Mouse (Mus musculus) ES-Bruce4 (cell line): ENCODE results near the gene Vwa7. TPM values are rescaled to one million over a fixed set of nuclear protein-coding genes. Genes with fewer than 3 reads are reported as not detected.
A peak's percentile ranks its signal among the peaks of the same experiment; 100 is the strongest.

Experiments used
- H3K27ac ChIP-seq: 2 replicates; pipeline ENCODE4 v1.5.1; 2012; ENCODE audit warnings: low read length, inconsistent platforms; ENCODE audit not compliant: insufficient read depth
- H3K27me3 ChIP-seq: 2 replicates; pipeline ENCODE4 v1.6.1; 2012; ENCODE audit warnings: mild to moderate bottlenecking, low read length, inconsistent platforms; ENCODE audit not compliant: control insufficient read depth, poor library complexity, insufficient read depth, severe bottlenecking
- H3K36me3 ChIP-seq: 2 replicates; pipeline ENCODE4 v1.6.1; 2012; ENCODE audit warnings: inconsistent platforms, mild to moderate bottlenecking, low read length, moderate library complexity; ENCODE audit not compliant: control insufficient read depth, poor library complexity, insufficient read depth, severe bottlenecking
- H3K4me1 ChIP-seq: one replicate; pipeline ENCODE4 v1.8.1; 2011; ENCODE audit warnings: low read length; ENCODE audit not compliant: control insufficient read depth, insufficient read depth
- H3K4me3 ChIP-seq: 2 replicates; pipeline ENCODE4 v1.5.1; 2011; ENCODE audit warnings: low read depth, mild to moderate bottlenecking, low read length
- H3K9ac ChIP-seq: 2 replicates; pipeline ENCODE4 v1.6.1; 2012; ENCODE audit warnings: low read depth, mild to moderate bottlenecking, inconsistent platforms; ENCODE audit not compliant: poor library complexity, severe bottlenecking
- H3K9me3 ChIP-seq: replicated peaks from 2 replicates; pipeline ENCODE4 v1.6.1; 2012; ENCODE audit warnings: mild to moderate bottlenecking, low read length, inconsistent platforms; ENCODE audit not compliant: control insufficient read depth, poor library complexity, insufficient read depth, severe bottlenecking
- CTCF ChIP-seq: IDR thresholded peaks from one replicate; pipeline ENCODE4 v1.8.1; 2011; ENCODE audit warnings: low read depth, low read length
- EP300 ChIP-seq: IDR thresholded peaks from 2 replicates; pipeline ENCODE4 v1.6.1; 2011; ENCODE audit warnings: low read depth, low read length; ENCODE audit not compliant: insufficient read depth
- POLR2A ChIP-seq: IDR thresholded peaks from one replicate; pipeline ENCODE4 v1.8.1; 2011; ENCODE audit warnings: low read length; ENCODE audit not compliant: insufficient read depth
- polyA plus RNA-seq: library from polyadenylated mRNA; stranded (reverse); fragments of >200 nt; gene quantifications from 2 replicates; pipeline ENCODE4 v1.2.4, GENCODE M21; 2011; ENCODE audit warnings: low read depth; ENCODE audit not compliant: missing spikeins, insufficient read depth, insufficient read length

Vwa7 gene
- polyA plus RNA-seq, 1 experiment, result 0.30 TPM

DNA sequence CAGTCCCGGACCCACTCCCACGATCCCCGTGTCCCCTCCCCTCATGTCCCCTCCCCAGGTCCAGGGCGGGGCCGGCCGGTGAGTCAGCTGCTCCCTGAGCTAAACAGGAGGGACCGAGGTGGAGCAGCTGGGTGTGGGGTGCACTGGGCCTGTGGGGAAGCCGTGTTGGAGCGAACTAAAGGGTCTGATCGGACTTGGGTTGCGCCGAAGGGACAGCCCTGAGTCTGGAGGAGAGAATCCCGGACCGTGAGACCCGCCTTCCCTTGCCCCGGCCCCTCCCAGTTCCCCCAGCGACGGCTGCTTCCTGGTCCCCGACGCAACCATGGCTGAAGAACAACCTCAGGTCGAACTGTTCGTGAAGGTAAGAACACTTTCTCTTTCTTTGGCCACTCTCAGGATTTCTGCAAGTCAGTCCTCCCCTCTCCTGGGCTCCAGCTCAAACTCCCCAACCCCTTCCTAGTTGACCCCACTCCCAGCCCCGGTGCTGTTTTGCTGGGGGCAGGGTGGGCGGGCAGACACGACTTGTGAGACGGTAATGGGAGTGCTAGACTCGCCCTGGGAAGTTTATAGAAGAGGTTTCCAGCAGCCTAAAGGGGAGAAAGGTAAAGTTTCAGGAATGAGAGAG is 33.9 kb downstream of the Vwa7 start:
- H3K9me3 ChIP-seq, result no peaks in the 10 kb centered on the region
- no peaks in the 10 kb centered on the region for H3K27me3 ChIP-seq
- peaks cover 18% of the 10 kb centered on the region for H3K36me3 ChIP-seq
- peak overlapping the region; percentile 94 for H3K9ac ChIP-seq
- H3K27ac ChIP-seq, result peak overlapping the region; percentile 70
- peak overlapping the region; percentile 90 for H3K4me3 ChIP-seq
- TF ChIP-seq EP300, result no peak
- peak; percentile 49 for TF ChIP-seq POLR2A
- no peak for TF ChIP-seq CTCF
- H3K4me1 ChIP-seq, result peaks cover 9% of the 10 kb centered on the region

DNA sequence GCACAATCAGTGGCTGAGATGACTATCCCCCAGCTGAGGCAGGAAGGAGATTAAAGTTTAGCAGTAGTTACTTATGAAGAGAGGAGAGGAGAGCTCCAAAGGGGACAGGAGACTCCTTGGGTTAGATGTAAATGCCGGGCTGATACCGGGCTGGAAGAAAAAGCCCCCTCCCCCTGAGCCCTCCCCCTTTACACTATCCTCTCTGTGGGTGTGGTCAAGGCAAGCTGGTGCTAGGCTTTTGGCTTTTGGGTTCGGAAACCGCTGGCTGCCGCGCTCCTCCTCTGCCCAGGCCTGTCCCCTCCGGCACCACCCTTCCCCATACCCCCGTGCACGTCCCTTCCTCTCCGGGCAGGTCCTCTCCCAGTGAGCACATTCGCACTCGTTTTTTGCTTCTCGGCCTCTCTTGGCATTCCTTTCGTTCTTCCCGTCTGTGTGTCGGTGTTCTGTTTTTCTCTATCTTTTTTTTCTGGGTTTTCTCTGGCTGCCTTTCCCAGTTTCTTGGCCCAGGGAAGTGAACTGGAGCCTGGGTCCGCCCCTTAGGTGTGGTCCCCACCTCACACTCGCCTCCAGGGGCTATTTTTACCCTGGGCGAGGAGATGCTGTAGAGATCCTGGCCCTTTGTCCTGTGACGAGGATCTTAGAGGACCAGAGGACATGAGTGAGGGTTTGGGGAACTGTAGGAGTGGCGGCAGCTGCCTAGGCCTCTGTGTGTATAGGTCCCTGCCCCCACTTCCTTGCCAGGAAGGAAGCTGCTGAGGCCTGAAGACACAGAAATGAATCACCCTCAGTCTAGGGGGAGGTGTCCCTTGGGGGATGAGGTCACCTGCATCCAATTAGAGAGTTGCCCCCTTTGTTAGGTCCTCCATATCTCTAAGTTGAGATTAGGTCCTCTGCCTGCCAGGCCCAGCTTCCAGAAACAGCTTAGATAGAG is 35.0 kb downstream of the Vwa7 start:
- Histone ChIP-seq H3K4me1 (peaks cover 9% of the 10 kb centered on the region), H3K9ac (peak overlapping the region; percentile 94), H3K4me3 (peak overlapping the region; percentile 64)

DNA sequence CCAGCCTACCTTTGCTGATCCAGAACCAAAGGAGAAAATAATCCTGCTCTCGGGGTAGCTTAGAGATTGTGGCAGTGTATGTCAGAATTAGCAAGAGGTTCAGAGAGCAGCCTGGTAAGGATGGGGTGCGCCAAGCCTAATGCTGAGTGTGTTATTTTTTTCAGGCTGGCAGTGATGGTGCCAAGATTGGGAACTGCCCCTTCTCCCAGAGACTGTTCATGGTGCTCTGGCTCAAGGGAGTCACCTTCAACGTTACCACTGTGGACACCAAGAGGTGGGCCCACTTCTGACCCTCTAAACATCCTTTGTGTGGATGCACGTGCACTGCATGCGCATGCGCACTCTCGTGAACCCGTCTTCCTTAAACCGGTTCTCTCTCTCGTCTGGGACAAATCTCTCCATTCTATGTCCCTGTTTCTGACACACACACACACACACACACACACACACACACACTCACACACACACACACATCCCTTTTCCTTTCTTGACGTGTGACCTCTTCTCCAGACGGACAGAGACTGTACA is 36.0 kb downstream of the Vwa7 start:
- TF ChIP-seq EP300 (peak; percentile 69; the same call in 1 of the 2 replicates), CTCF (no peak)
- Histone ChIP-seq H3K9ac (peak overlapping the region; percentile 94), H3K27ac (peak overlapping the region; percentile 90), H3K9me3 (no peaks in the 10 kb centered on the region), H3K4me1 (peaks cover 9% of the 10 kb centered on the region), H3K36me3 (peaks cover 23% of the 10 kb centered on the region), H3K4me3 (peak overlapping the region; percentile 64), H3K27me3 (no peaks in the 10 kb centered on the region)

More for the DNA sequence above, 35.0 kb downstream of the Vwa7 start:
- Histone ChIP-seq H3K36me3 (peaks cover 23% of the 10 kb centered on the region), H3K27me3 (no peaks in the 10 kb centered on the region), H3K9me3 (no peaks in the 10 kb centered on the region), H3K27ac (peak overlapping the region; percentile 90)
- TF ChIP-seq CTCF (no peak), POLR2A (peak; percentile 59), EP300 (peak; percentile 66)

DNA sequence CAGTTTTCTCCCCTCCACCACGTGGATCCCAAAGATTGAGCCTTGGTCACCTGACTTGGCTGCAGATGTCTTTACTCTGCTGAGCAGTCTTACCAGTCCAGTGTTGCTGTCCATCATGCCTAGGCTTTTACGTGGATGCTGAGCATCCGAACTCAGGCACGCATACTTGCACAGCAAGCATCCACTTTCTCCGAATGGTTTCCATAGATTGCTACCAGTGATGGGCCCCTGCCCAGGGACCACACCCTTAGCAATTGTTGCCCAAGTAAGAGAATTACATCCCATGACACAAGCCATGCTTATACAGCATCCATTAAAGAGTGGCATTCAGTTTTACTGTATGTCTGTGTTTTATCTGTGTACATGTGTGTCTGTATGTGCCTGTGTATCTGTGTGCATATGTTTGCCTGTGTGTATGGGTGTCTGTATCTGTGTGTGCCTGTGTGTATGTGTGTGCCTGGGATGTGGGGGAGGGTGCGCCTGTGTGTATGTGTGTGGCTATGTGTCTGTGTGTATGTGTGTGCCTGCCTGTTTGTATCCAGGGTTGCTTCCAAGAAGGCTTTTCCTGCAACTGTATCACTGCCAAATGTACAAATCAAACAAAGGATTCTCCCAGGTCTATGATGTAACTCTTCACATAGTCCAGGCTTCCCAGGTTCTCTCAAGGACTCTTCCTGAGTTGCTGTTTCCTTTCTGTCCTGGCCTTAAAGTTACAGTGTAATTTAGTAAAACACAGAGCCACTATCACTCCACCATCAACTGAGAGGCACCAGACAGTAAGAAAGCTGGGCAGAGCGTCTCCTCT is 39.5 kb downstream of the Vwa7 start:
- Histone ChIP-seq H3K27me3 (no peaks in the 10 kb centered on the region), H3K27ac (no peak overlapping the region), H3K9me3 (no peaks in the 10 kb centered on the region), H3K36me3 (peaks cover 26% of the 10 kb centered on the region), H3K9ac (no peak overlapping the region), H3K4me1 (peaks cover 6% of the 10 kb centered on the region), H3K4me3 (no peak overlapping the region)
- TF ChIP-seq POLR2A, result no peak
- no peak for TF ChIP-seq CTCF
- no peak for TF ChIP-seq EP300

DNA sequence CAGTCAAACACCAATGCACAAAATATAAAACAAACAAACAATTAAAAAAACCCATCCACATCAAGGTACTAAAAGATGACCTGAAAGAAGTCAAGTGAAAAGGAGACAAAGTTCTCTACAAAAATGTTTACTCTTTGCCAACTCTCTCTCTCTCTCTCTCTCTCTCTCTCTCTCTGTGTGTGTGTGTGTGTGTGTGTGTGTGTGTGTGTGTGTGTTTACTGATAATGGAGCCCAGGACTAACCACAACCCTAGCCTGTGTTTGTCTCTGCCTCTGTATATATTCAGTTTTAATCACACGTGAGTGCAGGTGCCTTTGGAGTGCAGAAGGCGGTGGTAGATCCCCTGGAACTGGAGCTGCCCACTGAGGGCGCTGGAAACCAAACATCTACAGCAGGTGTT is 40.7 kb downstream of the Vwa7 start:
- Histone ChIP-seq H3K36me3 (peaks cover 26% of the 10 kb centered on the region), H3K9me3 (no peaks in the 10 kb centered on the region), H3K27me3 (no peaks in the 10 kb centered on the region), H3K27ac (no peak overlapping the region), H3K4me1 (peaks cover 11% of the 10 kb centered on the region), H3K4me3 (no peak overlapping the region), H3K9ac (no peak overlapping the region)
- TF ChIP-seq POLR2A, result no peak
- TF ChIP-seq CTCF, result no peak
- TF ChIP-seq EP300, result no peak
